Mouse (Mus musculus): Measurements from ENCODE around the gene Ip6k3. TPM values are rescaled to one million over a fixed set of nuclear protein-coding genes. Genes with fewer than 3 reads are reported as not detected.

The Ip6k3 gene
- polyA plus RNA-seq, 1 experiment from 2014 or later: 0.51 TPM

DNA sequence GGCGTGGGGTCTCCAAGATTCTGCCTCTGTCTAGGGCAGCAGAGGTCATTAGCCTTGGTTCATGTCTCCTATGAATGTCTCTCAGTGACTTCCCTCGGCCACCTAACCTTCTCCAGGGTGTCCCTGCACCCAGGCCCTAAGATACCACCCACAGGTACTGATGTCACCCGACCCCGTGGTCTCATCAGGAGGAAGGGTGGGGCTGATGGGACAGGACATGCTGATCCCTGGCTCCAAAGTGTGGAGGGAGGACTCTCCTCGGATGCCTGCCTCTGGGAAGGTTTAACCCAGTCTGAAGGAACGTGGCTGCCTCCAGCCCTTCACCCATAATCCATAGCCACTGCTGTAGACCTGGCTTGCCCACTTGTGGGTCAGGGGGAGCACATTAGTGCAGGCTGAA, 694 bp downstream of the Ip6k3 start:
- Histone ChIP-seq H3K4me2 (replicated peaks) (no peak overlapping the region), H3K36me3 (no peaks in the 10 kb centered on the region), H3K27ac (replicated peaks) (no peak overlapping the region), H3K9me3 (no peaks in the 10 kb centered on the region), H3K4me3 (no peak overlapping the region), H3K9ac (replicated peaks) (no peak overlapping the region), H3K27me3 (no peaks in the 10 kb centered on the region), H3K4me1 (no peaks in the 10 kb centered on the region)
- no peak for ATAC-seq (ENCODE audit: low FRiP score, low read depth)
- 72% methylated on average over 6 of the region's 6 CpGs for WGBS

GRCm38 (mm10) chr17:27165054-27165773, 2.4 kb downstream of the Ip6k3 start:
- no peaks in the 10 kb centered on the region for H3K9me3 ChIP-seq
- H3K4me2 ChIP-seq (replicated peaks): no peak overlapping the region
- 67% methylated on average over 8 of the region's 8 CpGs for WGBS
- no peaks in the 10 kb centered on the region for H3K4me1 ChIP-seq
- no peak overlapping the region for H3K27ac ChIP-seq (replicated peaks)
- no peak overlapping the region for H3K9ac ChIP-seq (replicated peaks)
- H3K27me3 ChIP-seq: no peaks in the 10 kb centered on the region
- H3K36me3 ChIP-seq: no peaks in the 10 kb centered on the region
- ATAC-seq (ENCODE audit: low FRiP score, low read depth): no peak
- no peak overlapping the region for H3K4me3 ChIP-seq

DNA sequence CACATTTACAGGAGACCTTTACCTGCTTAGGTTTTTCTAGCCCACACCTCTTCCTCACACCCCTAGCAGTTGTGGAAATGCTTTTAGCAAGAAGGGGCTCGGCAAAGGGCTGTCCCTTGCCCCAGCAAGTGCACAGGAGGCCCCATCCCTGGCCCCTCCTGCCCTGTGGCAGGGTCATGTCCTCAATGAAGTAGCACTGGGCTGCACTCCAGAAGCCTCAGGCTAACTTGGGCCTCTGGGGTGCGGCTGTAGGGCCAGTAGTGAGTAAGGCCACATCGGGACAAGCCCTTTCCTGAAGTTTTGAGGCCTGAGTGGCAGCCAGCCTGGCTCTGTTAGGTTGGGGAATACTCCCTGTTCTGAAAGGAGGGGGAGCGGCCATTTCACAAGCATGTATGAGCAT, 6.7 kb downstream of the Ip6k3 start:
- H3K4me1 ChIP-seq: no peaks in the 10 kb centered on the region
- WGBS: 81% methylated on average over 4 of the region's 4 CpGs
- ATAC-seq (ENCODE audit: low FRiP score, low read depth): no peak
- no peaks in the 10 kb centered on the region for H3K9me3 ChIP-seq
- no peaks in the 10 kb centered on the region for H3K27me3 ChIP-seq
- no peaks in the 10 kb centered on the region for H3K36me3 ChIP-seq
- H3K27ac ChIP-seq (replicated peaks): no peak overlapping the region
- H3K4me2 ChIP-seq (replicated peaks): no peak overlapping the region
- H3K9ac ChIP-seq (replicated peaks): no peak overlapping the region
- H3K4me3 ChIP-seq: no peak overlapping the region

- no peak overlapping the region for H3K9ac ChIP-seq (replicated peaks)
- 0 out of 2 replicates have a peak, but pooled peaks cover under 1% of the 10 kb centered on the region for H3K4me1 ChIP-seq
- H3K27me3 ChIP-seq: 0 out of 2 replicates have a peak, but pooled peaks cover 2% of the 10 kb centered on the region
- no peak overlapping the region for H3K4me3 ChIP-seq
- WGBS: 82% methylated on average over 7 of the region's 7 CpGs
- ATAC-seq (ENCODE audit: low FRiP score, low read depth): no peak
- no peaks in the 10 kb centered on the region for H3K9me3 ChIP-seq
- H3K4me2 ChIP-seq (replicated peaks): no peak overlapping the region
- no peak overlapping the region for H3K27ac ChIP-seq (replicated peaks)
- H3K36me3 ChIP-seq: no peaks in the 10 kb centered on the region
These were observed 8.4 kb downstream of the Ip6k3 start for GRCm38 (mm10) chr17:27159169-27159568.

GRCm38 (mm10) chr17:27158439-27158838, 9.2 kb downstream of the Ip6k3 start:
- ATAC-seq (ENCODE audit: low FRiP score, low read depth): no peak
- no peaks in the 10 kb centered on the region for H3K9me3 ChIP-seq
- H3K27ac ChIP-seq (replicated peaks): no peak overlapping the region
- H3K4me3 ChIP-seq: no peak overlapping the region
- 89% methylated on average over 6 of the region's 6 CpGs for WGBS
- no peak overlapping the region for H3K9ac ChIP-seq (replicated peaks)
- H3K27me3 ChIP-seq: 0 out of 2 replicates have a peak, but pooled peaks cover 4% of the 10 kb centered on the region
- H3K36me3 ChIP-seq: no peaks in the 10 kb centered on the region
- 0 out of 2 replicates have a peak, but pooled peaks cover 2% of the 10 kb centered on the region for H3K4me1 ChIP-seq
- no peak overlapping the region for H3K4me2 ChIP-seq (replicated peaks)

GRCm38 (mm10) chr17:27155752-27156151, 11.8 kb downstream of the Ip6k3 start:
- Histone ChIP-seq H3K9me3 (no peaks in the 10 kb centered on the region), H3K4me3 (no peak overlapping the region), H3K4me2 (replicated peaks) (no peak overlapping the region), H3K9ac (replicated peaks) (no peak overlapping the region), H3K36me3 (no peaks in the 10 kb centered on the region), H3K27ac (replicated peaks) (no peak overlapping the region), H3K27me3 (0 out of 2 replicates have a peak, but pooled peaks cover 4% of the 10 kb centered on the region), H3K4me1 (peaks cover 7% of the 10 kb centered on the region; the same call in 1 of the 2 replicates)
- no peak for ATAC-seq (ENCODE audit: low FRiP score, low read depth)
- WGBS: 81% methylated on average over 8 of the region's 8 CpGs

DNA sequence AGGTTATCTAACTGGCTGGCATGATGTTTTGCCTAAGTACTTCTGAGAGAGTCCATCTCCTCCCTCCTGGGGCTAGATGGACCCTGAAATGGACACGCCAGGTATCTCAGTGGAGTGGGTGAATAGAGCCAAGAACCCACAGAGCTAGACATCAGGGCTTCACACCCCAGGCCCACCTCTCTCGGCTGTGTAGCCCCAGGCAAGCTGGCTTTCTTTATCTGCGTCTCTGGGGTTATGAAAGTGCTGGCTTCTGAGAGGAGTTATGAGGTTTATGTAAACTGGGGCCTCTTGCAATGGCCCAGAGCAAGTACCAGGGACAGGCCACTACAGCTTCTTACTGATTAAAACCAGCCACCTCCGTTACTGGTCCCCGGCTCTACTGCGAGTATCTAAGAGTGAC, 12.7 kb downstream of the Ip6k3 start:
- ATAC-seq (ENCODE audit: low FRiP score, low read depth): no peak
- Histone ChIP-seq H3K27me3 (0 out of 2 replicates have a peak, but pooled peaks cover 4% of the 10 kb centered on the region), H3K4me3 (no peak overlapping the region), H3K4me2 (replicated peaks) (no peak overlapping the region), H3K9ac (replicated peaks) (no peak overlapping the region), H3K9me3 (no peaks in the 10 kb centered on the region), H3K36me3 (no peaks in the 10 kb centered on the region), H3K4me1 (peaks cover 8% of the 10 kb centered on the region; the same call in 1 of the 2 replicates), H3K27ac (replicated peaks) (no peak overlapping the region)
- 84% methylated on average over 6 of the region's 6 CpGs for WGBS

DNA sequence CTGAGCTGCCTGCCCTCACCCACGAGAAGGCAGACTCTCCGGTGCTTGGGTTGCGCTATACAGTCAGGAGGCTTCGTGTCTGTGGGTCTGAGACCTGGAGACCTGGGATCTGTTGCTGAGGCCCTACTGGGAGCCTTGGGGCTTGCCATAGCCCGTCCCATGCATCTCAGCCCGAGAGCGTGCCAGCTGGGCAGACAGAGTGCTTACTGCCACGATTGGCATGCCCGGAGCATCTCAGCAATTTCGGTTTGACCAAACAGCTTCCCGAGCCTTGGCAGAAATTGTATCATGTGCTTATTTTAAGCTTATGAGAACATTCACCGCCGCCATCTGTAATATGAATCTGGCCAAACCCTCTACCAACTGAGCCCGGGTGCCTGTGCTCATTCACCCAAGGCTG, 13.3 kb downstream of the Ip6k3 start:
- Histone ChIP-seq H3K36me3 (no peaks in the 10 kb centered on the region), H3K27me3 (0 out of 2 replicates have a peak, but pooled peaks cover 4% of the 10 kb centered on the region), H3K9me3 (no peaks in the 10 kb centered on the region), H3K4me1 (peaks cover 8% of the 10 kb centered on the region; the same call in 1 of the 2 replicates), H3K4me2 (replicated peaks) (no peak overlapping the region), H3K4me3 (no peak overlapping the region), H3K9ac (replicated peaks) (no peak overlapping the region), H3K27ac (replicated peaks) (no peak overlapping the region)
- no peak for ATAC-seq (ENCODE audit: low FRiP score, low read depth)
- 88% methylated on average over 14 of the region's 14 CpGs for WGBS

DNA sequence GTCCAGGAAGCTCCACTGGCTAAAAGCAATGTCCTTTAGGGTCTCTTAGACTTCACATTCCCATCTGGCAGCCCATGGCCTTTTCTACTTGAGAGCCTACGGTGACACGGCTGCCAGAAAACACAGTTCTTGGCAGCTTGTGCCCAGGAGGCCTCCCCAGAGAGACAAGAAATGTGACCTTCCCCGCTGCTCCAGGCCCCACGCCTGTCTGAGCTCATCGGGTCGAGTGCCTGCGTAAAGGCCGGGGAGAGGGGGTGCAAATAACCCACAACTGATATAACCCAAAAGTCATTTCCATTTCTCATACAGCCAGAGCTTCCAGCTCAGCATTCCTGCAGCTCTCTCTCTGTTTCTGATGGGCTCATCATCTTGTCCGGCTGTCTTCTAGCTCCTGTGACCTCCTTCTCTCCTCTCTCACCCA, 13.8 kb downstream of the Ip6k3 start:
- no peaks in the 10 kb centered on the region for H3K36me3 ChIP-seq
- no peak for ATAC-seq (ENCODE audit: low FRiP score, low read depth)
- H3K27ac ChIP-seq (replicated peaks): no peak overlapping the region

GRCm38 (mm10) chr17:27152976-27153723, 14.4 kb downstream of the Ip6k3 start:
- no peak overlapping the region for H3K9ac ChIP-seq (replicated peaks)
- peaks cover 17% of the 10 kb centered on the region; the same call in 1 of the 2 replicates for H3K4me1 ChIP-seq
- no peaks in the 10 kb centered on the region for H3K9me3 ChIP-seq
- ATAC-seq (ENCODE audit: low FRiP score, low read depth): no peak
- H3K4me3 ChIP-seq: no peak overlapping the region
- 0 out of 2 replicates have a peak, but pooled peaks cover 4% of the 10 kb centered on the region for H3K27me3 ChIP-seq
- H3K36me3 ChIP-seq: no peaks in the 10 kb centered on the region
- no peak overlapping the region for H3K27ac ChIP-seq (replicated peaks)
- 67% methylated on average over 8 of the region's 8 CpGs for WGBS
- H3K4me2 ChIP-seq (replicated peaks): no peak overlapping the region

More for the DNA sequence above, 13.8 kb downstream of the Ip6k3 start:
- Histone ChIP-seq H3K4me1 (peaks cover 12% of the 10 kb centered on the region; the same call in 1 of the 2 replicates), H3K9ac (replicated peaks) (no peak overlapping the region), H3K9me3 (no peaks in the 10 kb centered on the region), H3K27me3 (0 out of 2 replicates have a peak, but pooled peaks cover 4% of the 10 kb centered on the region), H3K4me3 (no peak overlapping the region), H3K4me2 (replicated peaks) (no peak overlapping the region)
- WGBS: 75% methylated on average over 9 of the region's 9 CpGs

- Histone ChIP-seq H3K36me3 (no peaks in the 10 kb centered on the region), H3K27me3 (0 out of 2 replicates have a peak, but pooled peaks cover 4% of the 10 kb centered on the region), H3K4me2 (replicated peaks) (no peak overlapping the region), H3K4me1 (peaks cover 22% of the 10 kb centered on the region; the same call in 1 of the 2 replicates), H3K9ac (replicated peaks) (no peak overlapping the region), H3K9me3 (no peaks in the 10 kb centered on the region), H3K4me3 (no peak overlapping the region), H3K27ac (replicated peaks) (no peak overlapping the region)
- no peak for ATAC-seq (ENCODE audit: low FRiP score, low read depth)
- WGBS: 68% methylated on average over 8 of the region's 8 CpGs
These were observed 16.2 kb downstream of the Ip6k3 start for GRCm38 (mm10) chr17:27151411-27151810.

DNA sequence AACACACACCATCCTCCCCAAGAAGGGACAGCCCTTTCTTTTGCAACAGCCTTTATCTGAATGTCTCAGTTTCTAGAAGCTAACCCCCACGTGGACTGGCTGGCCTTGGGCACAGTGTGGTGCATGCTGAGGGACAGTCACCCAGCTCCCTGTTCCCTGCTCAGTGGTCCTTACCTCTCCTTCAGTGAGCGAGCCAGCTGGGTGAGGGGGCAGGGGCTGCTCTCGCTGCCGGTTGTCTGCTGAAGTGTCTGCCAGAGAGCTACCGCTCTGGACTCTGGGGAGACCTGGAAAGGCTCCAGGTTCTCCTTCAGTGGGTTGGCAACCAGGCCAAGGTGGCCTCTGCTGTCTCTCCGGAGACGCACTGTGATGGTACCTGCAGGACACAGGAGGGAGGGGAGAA, 16.7 kb downstream of the Ip6k3 start:
- Histone ChIP-seq H3K4me2 (replicated peaks) (no peak overlapping the region), H3K27ac (replicated peaks) (no peak overlapping the region), H3K27me3 (0 out of 2 replicates have a peak, but pooled peaks cover 4% of the 10 kb centered on the region), H3K36me3 (no peaks in the 10 kb centered on the region), H3K9ac (replicated peaks) (no peak overlapping the region), H3K4me1 (peaks cover 27% of the 10 kb centered on the region; the same call in 1 of the 2 replicates), H3K9me3 (no peaks in the 10 kb centered on the region), H3K4me3 (no peak overlapping the region)
- no peak for ATAC-seq (ENCODE audit: low FRiP score, low read depth)
- 88% methylated on average over 7 of the region's 7 CpGs for WGBS
